Mouse (Mus musculus): ENCODE data around the gene Fkbp5. TPM values are rescaled to one million over a fixed set of nuclear protein-coding genes. Genes with fewer than 3 reads are reported as not detected.

Fkbp5 gene
- polyA plus RNA-seq, 1 experiment from 2014 or later = 29.0 TPM

- Histone ChIP-seq H3K36me3 (replicated peaks; ENCODE audit: insufficient read depth, low read length) (no peaks in the 10 kb centered on the region), H3K9ac (replicated peaks) (peak overlapping the region; percentile 8; the same call in 1 of the 2 replicates), H3K4me3 (ENCODE audit: low read depth, low read length) (no peak overlapping the region), H3K4me1 (ENCODE audit: insufficient read depth) (peaks cover 75% of the 10 kb centered on the region), H3K27ac (ENCODE audit: low read depth) (peak overlapping the region; percentile 98), H3K9me3 (ENCODE audit: low read length) (no peaks in the 10 kb centered on the region), H3K27me3 (ENCODE audit: insufficient read depth, low read length) (no peaks in the 10 kb centered on the region), H3K4me2 (ENCODE audit: low read depth, low read length) (peak overlapping the region; percentile 22; the same call in 1 of the 2 replicates)
- ATAC-seq (no peak), DNase-seq (peak; percentile 59)
- no peak for TF ChIP-seq EP300 (IDR thresholded peaks at IDR 0.05; ENCODE audit: low read depth)
- TF ChIP-seq CTCF (IDR thresholded peaks at IDR 0.05; ENCODE audit: low read depth) = no peak
- 39% methylated on average over 10 of the region's 10 CpGs for WGBS (ENCODE audit: insufficient replicate concordance)
Observed at GRCm38 (mm10) chr17:28515431-28516341, 1.6 kb downstream of the Fkbp5 start.

DNA sequence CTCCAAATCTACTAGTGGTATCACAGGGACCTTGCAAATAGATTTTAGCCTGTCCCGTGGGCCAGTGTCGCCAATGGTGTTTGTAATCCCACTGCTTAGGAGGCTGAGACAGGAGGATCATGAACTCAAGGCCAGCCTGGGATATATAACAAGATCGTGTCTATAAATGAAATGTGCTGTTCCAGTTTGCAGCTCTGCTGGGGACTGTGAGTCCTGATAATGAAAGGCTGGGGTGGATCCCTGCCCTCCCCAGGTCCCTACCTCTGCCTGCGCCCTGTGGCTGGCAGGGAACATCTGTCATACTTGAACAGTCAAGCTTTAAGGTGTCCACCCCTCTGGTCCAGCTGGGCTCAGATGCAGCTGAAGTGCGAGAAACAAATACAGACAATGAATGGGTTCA, 2.8 kb downstream of the Fkbp5 start:
- TF ChIP-seq CTCF (IDR thresholded peaks at IDR 0.05; ENCODE audit: low read depth) = no peak
- TF ChIP-seq EP300 (IDR thresholded peaks at IDR 0.05; ENCODE audit: low read depth) = 0 out of 2 replicates have a peak, but pooled peaks have one; percentile 27
- Histone ChIP-seq H3K36me3 (replicated peaks; ENCODE audit: insufficient read depth, low read length) (no peaks in the 10 kb centered on the region), H3K4me3 (ENCODE audit: low read depth, low read length) (no peak overlapping the region), H3K27ac (ENCODE audit: low read depth) (peak overlapping the region; percentile 98), H3K4me2 (ENCODE audit: low read depth, low read length) (peak overlapping the region; percentile 29), H3K27me3 (ENCODE audit: insufficient read depth, low read length) (no peaks in the 10 kb centered on the region), H3K9me3 (ENCODE audit: low read length) (no peaks in the 10 kb centered on the region), H3K4me1 (ENCODE audit: insufficient read depth) (peaks cover 79% of the 10 kb centered on the region), H3K9ac (replicated peaks) (no peak overlapping the region; the same call in 1 of the 2 replicates)
- WGBS (ENCODE audit: insufficient replicate concordance) = 59% methylated on average over 5 of the region's 5 CpGs
- DNase-seq (no peak), ATAC-seq (no peak)

DNA sequence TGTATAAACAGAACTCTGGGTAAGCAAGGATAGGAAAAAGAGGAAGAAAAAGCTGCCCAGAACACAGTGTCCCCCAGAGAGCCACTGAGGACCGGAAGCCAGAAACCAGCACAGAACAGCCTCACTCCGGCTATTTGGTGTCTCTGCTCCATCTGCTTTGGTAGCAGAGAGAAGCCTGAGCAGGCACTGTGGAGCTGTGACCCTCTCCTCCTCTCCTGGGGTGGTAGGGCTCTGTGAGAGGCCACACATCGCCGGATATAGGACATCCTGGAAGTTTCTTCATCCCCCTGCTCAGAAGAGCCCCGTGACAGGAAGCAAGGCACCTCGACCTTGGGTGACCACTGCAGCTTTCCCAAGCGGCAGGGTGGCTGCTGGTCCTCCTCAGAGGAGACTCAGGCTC, 3.5 kb downstream of the Fkbp5 start:
- Histone ChIP-seq H3K36me3 (replicated peaks; ENCODE audit: insufficient read depth, low read length) (no peaks in the 10 kb centered on the region), H3K4me1 (ENCODE audit: insufficient read depth) (peaks cover 73% of the 10 kb centered on the region), H3K4me2 (ENCODE audit: low read depth, low read length) (peak overlapping the region; percentile 29), H3K27me3 (ENCODE audit: insufficient read depth, low read length) (no peaks in the 10 kb centered on the region), H3K27ac (ENCODE audit: low read depth) (peak overlapping the region; percentile 98), H3K4me3 (ENCODE audit: low read depth, low read length) (no peak overlapping the region), H3K9ac (replicated peaks) (peak overlapping the region; percentile 41; the same call in 1 of the 2 replicates), H3K9me3 (ENCODE audit: low read length) (no peaks in the 10 kb centered on the region)
- peak; percentile 81 for TF ChIP-seq EP300 (IDR thresholded peaks at IDR 0.05; ENCODE audit: low read depth)
- TF ChIP-seq CTCF (IDR thresholded peaks at IDR 0.05; ENCODE audit: low read depth) = no peak
- peak; percentile 53 for DNase-seq
- 26% methylated on average over 7 of the region's 7 CpGs for WGBS (ENCODE audit: insufficient replicate concordance)
- ATAC-seq = peak; percentile 6

DNA sequence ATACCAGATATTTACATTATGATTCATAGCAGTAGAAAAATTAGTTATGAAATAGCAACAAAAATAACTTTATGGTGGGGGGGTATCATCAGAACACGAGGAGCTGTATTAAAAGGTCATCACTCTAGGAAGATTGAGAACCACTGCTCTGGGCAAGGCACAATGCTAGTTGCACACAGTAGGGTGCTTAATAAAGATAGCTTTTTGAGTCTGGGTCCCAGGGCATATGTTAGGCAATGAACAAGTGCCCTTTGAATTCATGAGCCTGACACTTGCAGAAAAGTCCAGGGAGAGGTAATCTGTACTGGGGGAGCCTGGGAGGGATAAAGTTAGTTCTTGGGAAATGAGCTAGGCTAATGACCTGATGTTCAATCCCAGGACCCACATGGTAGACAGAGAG, 4.0 kb downstream of the Fkbp5 start:
- peak overlapping the region; percentile 98 for H3K27ac ChIP-seq (ENCODE audit: low read depth)
- no peaks in the 10 kb centered on the region for H3K36me3 ChIP-seq (replicated peaks; ENCODE audit: insufficient read depth, low read length)
- TF ChIP-seq CTCF (IDR thresholded peaks at IDR 0.05; ENCODE audit: low read depth) (no peak), EP300 (IDR thresholded peaks at IDR 0.05; ENCODE audit: low read depth) (no peak)
- H3K27me3 ChIP-seq (ENCODE audit: insufficient read depth, low read length) = no peaks in the 10 kb centered on the region
- WGBS (ENCODE audit: insufficient replicate concordance) = 71% methylated on average over 1 of the region's 1 CpGs
- no peak overlapping the region for H3K9ac ChIP-seq (replicated peaks)
- H3K4me3 ChIP-seq (ENCODE audit: low read depth, low read length) = no peak overlapping the region
- ATAC-seq = peak; percentile 1; the same call in 1 of the 2 replicates
- no peak overlapping the region for H3K4me2 ChIP-seq (ENCODE audit: low read depth, low read length)
- H3K4me1 ChIP-seq (ENCODE audit: insufficient read depth) = peaks cover 69% of the 10 kb centered on the region
- H3K9me3 ChIP-seq (ENCODE audit: low read length) = no peaks in the 10 kb centered on the region
- no peak for DNase-seq

DNA sequence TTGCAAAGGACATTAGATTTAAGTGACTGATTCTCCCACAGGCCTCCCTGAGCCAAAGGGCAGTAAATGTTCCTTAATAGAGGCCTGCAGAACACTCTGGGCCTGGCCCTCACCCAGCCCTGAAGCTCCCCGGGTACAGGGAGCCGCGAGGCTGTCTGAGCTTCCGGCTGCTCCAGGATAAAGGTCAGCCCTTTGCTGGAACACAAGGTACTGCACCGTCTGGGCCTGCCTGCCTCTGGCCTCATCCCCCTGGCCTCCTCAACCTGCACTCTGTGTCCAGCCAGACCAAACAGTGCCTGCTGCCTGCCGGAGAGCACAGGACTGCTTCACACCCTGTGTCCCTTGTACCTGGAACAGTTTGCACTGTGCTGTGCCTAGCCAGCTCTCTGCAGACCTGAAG, 4.6 kb downstream of the Fkbp5 start:
- DNase-seq = peak; percentile 68
- Histone ChIP-seq H3K27ac (ENCODE audit: low read depth) (peak overlapping the region; percentile 98), H3K36me3 (replicated peaks; ENCODE audit: insufficient read depth, low read length) (no peaks in the 10 kb centered on the region), H3K27me3 (ENCODE audit: insufficient read depth, low read length) (no peaks in the 10 kb centered on the region), H3K4me1 (ENCODE audit: insufficient read depth) (peaks cover 64% of the 10 kb centered on the region), H3K9me3 (ENCODE audit: low read length) (no peaks in the 10 kb centered on the region), H3K4me3 (ENCODE audit: low read depth, low read length) (no peak overlapping the region), H3K4me2 (ENCODE audit: low read depth, low read length) (no peak overlapping the region; the same call in 1 of the 2 replicates), H3K9ac (replicated peaks) (peak overlapping the region; percentile 28)
- peak; percentile 72 for ATAC-seq
- TF ChIP-seq CTCF (IDR thresholded peaks at IDR 0.05; ENCODE audit: low read depth) (no peak), EP300 (IDR thresholded peaks at IDR 0.05; ENCODE audit: low read depth) (peak; percentile 60)
- WGBS (ENCODE audit: insufficient replicate concordance) = 34% methylated on average over 6 of the region's 6 CpGs
